Mouse (Mus musculus) heart, embryonic 10.5 days (tissue): ENCODE data around the gene Atp6v1e2. TPM values are rescaled to one million over a fixed set of nuclear protein-coding genes. Genes with fewer than 3 reads are reported as not detected.

Experiments used
- DNase-seq: peaks from one replicate; pipeline ENCODE4 v3.0.0-alpha.2; 2017; ENCODE audit warnings: low spot score
- H3K27ac ChIP-seq: fragments of 300-500 bp; sonication (generic); 2 replicates; pipeline ENCODE4 v1.5.1; 2016; ENCODE audit warnings: mild to moderate bottlenecking
- H3K27me3 ChIP-seq: fragments of 300-500 bp; sonication (generic); 2 replicates; pipeline ENCODE4 v1.6.1; 2016; ENCODE audit warnings: mild to moderate bottlenecking; ENCODE audit not compliant: poor library complexity, insufficient read depth, severe bottlenecking
- H3K36me3 ChIP-seq: fragments of 300-500 bp; sonication (generic); 2 replicates; pipeline ENCODE4 v1.6.1; 2016; ENCODE audit warnings: mild to moderate bottlenecking, moderate library complexity
- H3K4me1 ChIP-seq: fragments of 300-500 bp; sonication (generic); 2 replicates; pipeline ENCODE4 v1.6.1; 2016; ENCODE audit warnings: mild to moderate bottlenecking
- H3K4me3 ChIP-seq: fragments of 300-500 bp; sonication (generic); 2 replicates; pipeline ENCODE4 v1.5.1; 2016; ENCODE audit warnings: mild to moderate bottlenecking, moderate library complexity
- H3K9me3 ChIP-seq: fragments of 300-500 bp; sonication (generic); 2 replicates; pipeline ENCODE4 v1.6.1; 2016; ENCODE audit warnings: mild to moderate bottlenecking, moderate library complexity
- WGBS: fragments of 180-500 bp; shearing (Covaris S2); methylation state at CpG from one replicate; pipeline ENCODE4 v1.1.7; 2016; 5-methylcytosine and 5-hydroxymethylcytosine counted together
- polyA plus RNA-seq: library from polyadenylated mRNA; unstranded; fragments of >200 nt; fragmentation: Nextera tagmentation; extraction: Ambion mirVana; gene quantifications from 2 replicates; pipeline ENCODE4 v1.2.1, GENCODE M21; 2016

Atp6v1e2 gene
- polyA plus RNA-seq: not detected in 2 replicates

- H3K36me3 ChIP-seq: no peaks in the 10 kb centered on the region
- no peaks in the 10 kb centered on the region for H3K9me3 ChIP-seq
- no peak within 1 kb of the TSS for H3K4me3 ChIP-seq
- 85% methylated on average over 28 of the region's 28 CpGs for WGBS
- no peaks in the 10 kb centered on the region for H3K4me1 ChIP-seq
- no peak for DNase-seq
- H3K27me3 ChIP-seq: no peaks in the 10 kb centered on the region
- no peak within 1 kb of the TSS for H3K27ac ChIP-seq
These were observed at the start of gene Atp6v1e2 for GRCm38 (mm10) chr17:86947840-86948796. TSS of gene Atp6v1e2 (minus strand) at chr17:86947897.

DNA sequence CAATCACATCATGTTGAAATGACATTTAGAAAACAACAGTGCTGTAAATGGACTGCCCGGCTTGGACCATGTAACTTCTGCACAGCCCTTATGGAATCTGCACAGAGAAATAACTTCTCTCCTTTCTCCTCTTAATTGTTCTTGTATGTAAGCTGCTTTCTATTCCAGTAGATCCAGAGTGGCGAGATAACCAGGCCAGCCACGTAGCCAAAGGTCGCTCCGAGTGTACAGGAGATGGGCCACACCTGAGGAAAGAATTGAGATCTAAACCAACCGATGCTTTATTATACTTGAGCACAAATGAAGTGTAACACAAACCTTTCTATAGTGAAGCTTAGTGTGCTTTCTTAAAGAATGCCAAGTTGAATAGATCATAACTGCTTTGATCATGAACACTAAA lies 49.6 kb upstream of the Atp6v1e2 start:
- Histone ChIP-seq H3K27me3 (no peaks in the 10 kb centered on the region), H3K4me3 (no peak overlapping the region), H3K27ac (no peak overlapping the region), H3K9me3 (no peaks in the 10 kb centered on the region), H3K4me1 (no peaks in the 10 kb centered on the region), H3K36me3 (peaks cover 30% of the 10 kb centered on the region)
- DNase-seq: no peak
- WGBS: 91% methylated on average over 6 of the region's 6 CpGs

DNA sequence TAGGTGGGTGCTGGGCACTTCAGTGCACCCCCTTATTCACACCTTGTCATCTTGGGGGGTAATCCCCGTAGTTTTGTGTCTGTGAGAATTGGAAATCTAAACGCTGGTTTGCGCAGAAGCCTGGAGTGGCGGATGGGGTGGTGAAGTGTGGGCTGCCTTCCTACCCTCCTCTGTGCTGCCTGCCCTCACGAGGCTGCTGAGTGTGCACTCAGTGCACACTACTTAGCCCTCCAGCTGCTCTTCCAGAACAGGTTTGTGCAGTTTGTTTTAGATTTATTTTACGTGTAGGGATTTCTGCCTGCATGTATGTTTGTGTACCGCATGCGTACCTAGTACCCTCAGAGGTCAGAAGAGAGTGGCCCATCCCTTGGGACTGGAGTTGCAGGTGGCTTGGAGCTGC lies 43.6 kb upstream of the Atp6v1e2 start:
- WGBS: 93% methylated on average over 8 of the region's 8 CpGs
- DNase-seq: no peak

DNA sequence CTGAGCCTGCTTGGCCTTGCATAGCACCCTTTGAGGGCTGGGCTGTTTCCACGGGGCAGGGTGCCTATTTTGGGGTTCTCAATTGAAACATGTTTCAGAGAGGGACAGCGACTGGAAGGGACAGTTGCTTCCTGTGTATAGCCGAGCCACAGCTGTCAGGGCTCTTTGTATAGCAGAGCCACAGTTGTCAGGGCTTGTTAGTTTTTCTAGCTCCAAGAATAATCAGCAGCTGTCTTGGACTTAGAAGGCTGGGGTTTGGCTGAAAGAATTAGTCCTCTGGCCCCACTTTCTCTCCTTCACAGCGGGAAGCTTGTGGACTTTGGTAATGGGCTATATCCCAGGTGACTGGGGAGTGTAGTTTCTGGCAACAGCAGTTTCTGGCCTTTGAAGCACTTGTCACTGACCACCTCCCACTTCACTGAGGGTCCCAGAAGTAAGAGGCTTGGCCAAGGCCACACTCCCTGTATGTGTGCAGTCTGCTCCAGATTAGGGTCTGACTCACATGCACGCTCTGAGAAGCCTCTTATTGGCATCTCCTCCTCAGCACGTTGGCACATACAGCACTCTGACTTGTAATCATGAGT lies 41.0 kb upstream of the Atp6v1e2 start:
- no peak for DNase-seq
- 0 out of 2 replicates have a peak, but pooled peaks cover 3% of the 10 kb centered on the region for H3K36me3 ChIP-seq
- H3K27ac ChIP-seq: no peak overlapping the region; the same call in 1 of the 2 replicates
- peaks cover 45% of the 10 kb centered on the region for H3K4me1 ChIP-seq
- H3K9me3 ChIP-seq: no peaks in the 10 kb centered on the region
- no peaks in the 10 kb centered on the region for H3K27me3 ChIP-seq
- H3K4me3 ChIP-seq: no peak overlapping the region
- 67% methylated on average over 6 of the region's 6 CpGs for WGBS

More for the DNA sequence above, 43.6 kb upstream of the Atp6v1e2 start:
- Histone ChIP-seq H3K9me3 (no peaks in the 10 kb centered on the region), H3K4me1 (peaks cover 29% of the 10 kb centered on the region), H3K36me3 (peaks cover 4% of the 10 kb centered on the region; the same call in 1 of the 2 replicates), H3K27me3 (no peaks in the 10 kb centered on the region), H3K27ac (no peak overlapping the region), H3K4me3 (no peak overlapping the region)

DNA sequence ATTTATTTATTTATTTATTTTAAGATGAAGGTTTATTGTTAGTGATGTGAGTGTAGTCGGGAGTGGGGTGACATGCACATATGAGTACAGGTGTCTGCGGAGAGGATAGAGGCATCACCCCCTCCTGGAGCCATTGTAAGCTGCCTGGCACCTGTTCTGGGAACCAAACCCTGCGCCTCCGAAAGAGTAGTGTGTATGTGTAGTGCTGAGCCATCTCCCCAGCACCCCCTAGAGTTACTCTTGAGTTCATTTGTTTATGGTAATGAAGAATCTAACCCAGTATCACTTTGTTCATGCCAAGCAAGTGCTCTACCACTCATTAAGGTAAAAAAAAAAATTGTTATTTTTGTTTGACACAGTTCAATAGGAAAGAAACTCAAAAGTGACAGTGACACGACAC lies 40.5 kb upstream of the Atp6v1e2 start:
- Histone ChIP-seq H3K4me1 (peaks cover 45% of the 10 kb centered on the region), H3K27ac (no peak overlapping the region; the same call in 1 of the 2 replicates), H3K27me3 (no peaks in the 10 kb centered on the region), H3K4me3 (no peak overlapping the region), H3K36me3 (peaks cover 9% of the 10 kb centered on the region), H3K9me3 (no peaks in the 10 kb centered on the region)
- no peak for DNase-seq
- 86% methylated on average over 5 of the region's 5 CpGs for WGBS

DNA sequence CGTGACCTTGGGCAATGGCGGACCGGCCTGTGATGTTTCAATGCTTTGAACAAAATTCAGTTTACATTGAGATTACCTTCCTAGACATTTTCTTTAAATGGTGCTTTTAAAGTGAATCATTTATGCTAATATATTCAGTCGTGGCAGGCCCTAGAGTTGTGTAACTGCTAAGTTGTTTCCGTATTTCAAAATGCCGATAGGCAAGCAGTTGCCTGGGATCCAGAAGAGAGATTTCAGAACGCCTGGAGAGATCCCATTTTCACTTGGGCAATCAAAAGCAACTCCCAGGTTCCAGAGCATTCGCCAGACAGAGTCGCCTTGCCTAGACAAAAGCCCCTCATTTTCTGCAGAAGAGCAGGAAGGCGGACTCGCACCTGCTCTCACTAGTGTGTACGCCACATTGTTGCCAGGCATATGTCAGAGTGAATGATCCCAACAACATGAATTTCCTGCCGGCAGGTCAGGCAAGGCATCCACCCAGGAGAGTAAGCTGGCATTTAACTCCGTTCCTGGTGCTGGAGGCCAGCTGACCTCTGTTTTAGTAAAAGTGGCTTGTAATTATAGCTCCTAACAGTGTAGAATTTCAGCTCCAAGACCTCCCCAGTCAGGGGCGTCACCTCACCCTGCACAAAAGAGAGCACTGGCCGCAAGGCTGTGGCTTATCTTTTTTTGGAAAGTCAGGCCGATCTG lies 38.9 kb upstream of the Atp6v1e2 start:
- Histone ChIP-seq H3K4me1 (peaks cover 54% of the 10 kb centered on the region), H3K36me3 (peaks cover 16% of the 10 kb centered on the region), H3K9me3 (no peaks in the 10 kb centered on the region), H3K27me3 (no peaks in the 10 kb centered on the region), H3K4me3 (peak overlapping the region; percentile 34), H3K27ac (peak overlapping the region; percentile 42; the same call in 1 of the 2 replicates)
- WGBS: 58% methylated on average over 17 of the region's 17 CpGs
- DNase-seq: no peak

- Histone ChIP-seq H3K4me3 (no peak overlapping the region), H3K36me3 (peaks cover 46% of the 10 kb centered on the region), H3K9me3 (no peaks in the 10 kb centered on the region), H3K4me1 (peaks cover 41% of the 10 kb centered on the region), H3K27ac (no peak overlapping the region), H3K27me3 (no peaks in the 10 kb centered on the region)
- no peak for DNase-seq
- 72% methylated on average over 9 of the region's 9 CpGs for WGBS
These were observed 34.8 kb upstream of the Atp6v1e2 start for GRCm38 (mm10) chr17:86982497-86982896.

- peaks cover 46% of the 10 kb centered on the region for H3K36me3 ChIP-seq
- H3K27ac ChIP-seq: no peak overlapping the region
- no peak overlapping the region for H3K4me3 ChIP-seq
- WGBS: 96% methylated on average over 2 of the region's 2 CpGs
- no peaks in the 10 kb centered on the region for H3K9me3 ChIP-seq
- H3K27me3 ChIP-seq: no peaks in the 10 kb centered on the region
- H3K4me1 ChIP-seq: peaks cover 34% of the 10 kb centered on the region
- no peak for DNase-seq
These were observed 34.0 kb upstream of the Atp6v1e2 start for GRCm38 (mm10) chr17:86981701-86982100.

- H3K36me3 ChIP-seq: peaks cover 49% of the 10 kb centered on the region
- WGBS: 92% methylated on average over 1 of the region's 1 CpGs
These were observed 33.5 kb upstream of the Atp6v1e2 start for GRCm38 (mm10) chr17:86981205-86981604.

GRCm38 (mm10) chr17:86978496-86978895 lies 30.8 kb upstream of the Atp6v1e2 start:
- WGBS: 83% methylated on average over 6 of the region's 6 CpGs
- Histone ChIP-seq H3K27me3 (no peaks in the 10 kb centered on the region), H3K9me3 (no peaks in the 10 kb centered on the region), H3K36me3 (peaks cover 61% of the 10 kb centered on the region), H3K27ac (no peak overlapping the region), H3K4me1 (peaks cover 13% of the 10 kb centered on the region; the same call in 1 of the 2 replicates), H3K4me3 (no peak overlapping the region)
- DNase-seq: no peak

More at GRCm38 (mm10) chr17:86981205-86981604, 33.5 kb upstream of the Atp6v1e2 start:
- Histone ChIP-seq H3K4me1 (peaks cover 29% of the 10 kb centered on the region), H3K27me3 (no peaks in the 10 kb centered on the region), H3K4me3 (no peak overlapping the region), H3K27ac (no peak overlapping the region), H3K9me3 (no peaks in the 10 kb centered on the region)
- DNase-seq: no peak

- Histone ChIP-seq H3K27ac (no peak overlapping the region), H3K4me3 (no peak overlapping the region), H3K9me3 (no peaks in the 10 kb centered on the region), H3K36me3 (peaks cover 67% of the 10 kb centered on the region), H3K4me1 (peaks cover 4% of the 10 kb centered on the region; the same call in 1 of the 2 replicates), H3K27me3 (no peaks in the 10 kb centered on the region)
- WGBS: 75% methylated on average over 10 of the region's 10 CpGs
- no peak for DNase-seq
These were observed 28.7 kb upstream of the Atp6v1e2 start for GRCm38 (mm10) chr17:86976387-86976786.

GRCm38 (mm10) chr17:86973097-86973496 lies 25.4 kb upstream of the Atp6v1e2 start:
- no peak overlapping the region for H3K27ac ChIP-seq
- H3K27me3 ChIP-seq: no peaks in the 10 kb centered on the region
- DNase-seq: no peak
- H3K36me3 ChIP-seq: peaks cover 66% of the 10 kb centered on the region
- no peaks in the 10 kb centered on the region for H3K9me3 ChIP-seq
- H3K4me1 ChIP-seq: peaks cover 19% of the 10 kb centered on the region
- no peak overlapping the region for H3K4me3 ChIP-seq
- 95% methylated on average over 2 of the region's 2 CpGs for WGBS
